11 mouse cellular contexts compared by ENCODE assay signal in the genomic region with DNA sequence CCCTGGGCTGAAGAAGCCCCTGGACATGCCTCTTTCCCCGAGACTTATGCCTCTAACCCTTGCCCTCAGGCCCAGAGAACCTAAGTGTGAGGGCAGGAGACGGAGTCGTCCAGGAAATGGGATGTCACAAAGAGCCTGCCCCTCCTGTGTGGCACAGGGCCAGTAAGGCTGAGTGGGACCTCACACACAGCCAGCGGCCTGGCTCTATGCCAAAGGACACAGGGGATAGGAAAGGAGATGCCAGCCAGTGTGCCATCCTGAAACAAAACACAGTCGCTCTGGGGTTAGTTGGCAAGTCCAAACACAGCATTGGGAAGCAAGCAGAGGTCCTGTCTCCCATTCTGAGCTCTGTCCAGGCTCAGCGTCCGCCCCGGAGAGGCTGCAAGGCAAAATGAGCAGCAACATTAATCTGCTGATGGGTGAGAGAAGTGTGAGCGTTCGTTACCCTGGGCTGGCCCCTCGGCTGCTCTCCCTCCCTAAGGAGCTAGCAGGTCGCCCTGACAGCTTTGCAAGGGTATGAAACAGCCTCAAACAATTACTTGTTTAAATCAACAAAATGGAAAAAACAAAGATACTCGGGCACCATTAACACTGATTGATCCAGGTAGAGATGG.
A peak's percentile ranks its signal among the peaks of the same experiment; 100 is the strongest.
DNase-seq lines count a peak whose midpoint lies in the region; ATAC-seq and TF ChIP-seq lines count a peak whose summit lies in the region.
"Had no signal": no experiment of that assay in that cellular context is flagged by ENCODE, and none has a peak within 500 bp of the region (broad histone marks: within the 10 kb centered on the region; RNA-seq: fewer than 3 reads in every experiment).

No protein-coding gene starts in this region.

- H3K4me2 ChIP-seq in hindbrain, postnatal 0 days (ENCODE audit: low read depth, low read length) = no peak overlapping the region
- no peak overlapping the region for H3K4me2 ChIP-seq in heart, embryonic 11.5 days
- H3K4me2 ChIP-seq: intestine, embryonic 15.5 days; limb, embryonic 13.5 days; midbrain, embryonic 12.5 days had no signal

- peaks cover 3% of the 10 kb centered on the region; the same call in 1 of the 2 replicates for H3K4me1 ChIP-seq in hindbrain, postnatal 0 days (ENCODE audit: insufficient read depth, low read length)
- H3K4me1 ChIP-seq in heart, embryonic 11.5 days (ENCODE audit: control insufficient read depth, insufficient read depth, low read length) = no peaks in the 10 kb centered on the region
- H3K4me1 ChIP-seq: intestine, embryonic 15.5 days had no signal

- peak; percentile 37 for DNase-seq in gastrocnemius, adult 2 months
- DNase-seq in gastrocnemius, postnatal 25 days = no peak
- peak; percentile 33 for DNase-seq in ovary, adult 18-20 months (ENCODE audit: low spot score)
- DNase-seq in ovary, postnatal 10 days (ENCODE audit: low spot score) = no peak
- peak; percentile 71 for DNase-seq in hindbrain, postnatal 0 days (ENCODE audit: low spot score)
- DNase-seq in testis, postnatal 10 days (ENCODE audit: low spot score) = peak; percentile 69
- no peak for DNase-seq in spleen, postnatal 14 days (ENCODE audit: low spot score in 2 of 2)

- intact Hi-C loops in gastrocnemius, adult 2 months (cut with DNase I) = no loop called here

- H3K9me3 ChIP-seq in hindbrain, postnatal 0 days (ENCODE audit: low read length) = no peaks in the 10 kb centered on the region
- no peaks in the 10 kb centered on the region for H3K9me3 ChIP-seq in heart, embryonic 11.5 days (replicated peaks; ENCODE audit: control insufficient read depth, low read length)
- H3K9me3 ChIP-seq: intestine, embryonic 15.5 days; limb, embryonic 13.5 days; midbrain, embryonic 12.5 days had no signal

- 40% methylated on average over 13 of the region's 13 CpGs for WGBS in hindbrain, postnatal 0 days
- 65% methylated on average over 13 of the region's 13 CpGs for WGBS in heart, embryonic 11.5 days (ENCODE audit: insufficient replicate concordance)

- no peaks in the 10 kb centered on the region for H3K27me3 ChIP-seq in hindbrain, postnatal 0 days (ENCODE audit: insufficient read depth, low read length)
- no peaks in the 10 kb centered on the region for H3K27me3 ChIP-seq in heart, embryonic 11.5 days (ENCODE audit: control insufficient read depth, insufficient read depth, low read length)
- H3K27me3 ChIP-seq: intestine, embryonic 15.5 days; limb, embryonic 13.5 days; midbrain, embryonic 12.5 days had no signal

- no peak overlapping the region for H3K9ac ChIP-seq in hindbrain, postnatal 0 days (replicated peaks; ENCODE audit: low read length)
- H3K9ac ChIP-seq in heart, embryonic 11.5 days (ENCODE audit: low read depth, low read length) = no peak overlapping the region
- H3K9ac ChIP-seq: intestine, embryonic 15.5 days; limb, embryonic 13.5 days; midbrain, embryonic 12.5 days had no signal

- TF ChIP-seq CTCF in gastrocnemius, adult 2 months (IDR thresholded peaks at IDR 0.05) = no peak
- no peak for TF ChIP-seq CTCF in hindbrain, postnatal 0 days (IDR thresholded peaks at IDR 0.05; ENCODE audit: low read depth)

- no peak overlapping the region for H3K4me3 ChIP-seq in gastrocnemius, adult 2 months
- H3K4me3 ChIP-seq in hindbrain, postnatal 0 days (ENCODE audit: low read length) = no peak overlapping the region
- H3K4me3 ChIP-seq in heart, embryonic 11.5 days (ENCODE audit: low read depth, low read length) = no peak overlapping the region
- H3K4me3 ChIP-seq: intestine, embryonic 15.5 days; limb, embryonic 13.5 days; midbrain, embryonic 12.5 days had no signal

- H3K27ac ChIP-seq in gastrocnemius, adult 2 months = no peak overlapping the region
- H3K27ac ChIP-seq in hindbrain, postnatal 0 days = no peak overlapping the region
- H3K27ac ChIP-seq in heart, embryonic 11.5 days (ENCODE audit: low read depth, low read length) = no peak overlapping the region
- H3K27ac ChIP-seq: intestine, embryonic 15.5 days; limb, embryonic 13.5 days; midbrain, embryonic 12.5 days had no signal

- 0 out of 2 replicates have a peak, but pooled peaks cover 4% of the 10 kb centered on the region for H3K36me3 ChIP-seq in hindbrain, postnatal 0 days (ENCODE audit: insufficient read depth, low read length)
- no peaks in the 10 kb centered on the region for H3K36me3 ChIP-seq in heart, embryonic 11.5 days (ENCODE audit: control insufficient read depth, insufficient read depth, low read length)
- H3K36me3 ChIP-seq: intestine, embryonic 15.5 days; midbrain, embryonic 12.5 days had no signal

- ATAC-seq in hindbrain, postnatal 0 days = peak; percentile 44; the same call in 1 of the 2 replicates
- ATAC-seq in heart, embryonic 11.5 days (replicated peaks; ENCODE audit: insufficient number of reproducible peaks, low FRiP score, low TSS enrichment) = no peak
- ATAC-seq: intestine, embryonic 15.5 days had no signal

Comparison
In these comparisons a context has a peak if more than half of its experiments do, and no peak if none do; other contexts are left out.
1. DNase-seq: peak in gastrocnemius, adult 2 months (single experiment), ovary, adult 18-20 months (single experiment), hindbrain, postnatal 0 days (single experiment) and testis, postnatal 10 days (single experiment); none in gastrocnemius, postnatal 25 days (single experiment), ovary, postnatal 10 days (single experiment) and spleen, postnatal 14 days (0 of 2).